Mouse (Mus musculus) testis, adult 2 months (tissue): ENCODE measurements at regions not wholly inside any gene's neighbourhood (a gene's known extent, or its start where the extent isn't known, plus 50 kb on each side); places are given as distances from the start of the nearest gene placed in this dataset.

ENCODE experiments used
- H3K27ac ChIP-seq: fragments of 200-500 bp; 2 replicates; pipeline ENCODE4 v1.5.1; 2012; ENCODE audit warnings: low read depth, low read length; ENCODE audit not compliant: control insufficient read depth, insufficient read depth
- H3K27me3 ChIP-seq: fragments of 200-500 bp; 2 replicates; pipeline ENCODE4 v1.6.1; 2012; ENCODE audit warnings: mild to moderate bottlenecking, low read length, moderate library complexity; ENCODE audit not compliant: control insufficient read depth, insufficient read depth
- H3K36me3 ChIP-seq: fragments of 200-500 bp; 2 replicates; pipeline ENCODE4 v1.6.1; 2012; ENCODE audit warnings: mild to moderate bottlenecking, low read length; ENCODE audit not compliant: control insufficient read depth, insufficient read depth
- H3K4me1 ChIP-seq: fragments of 200-500 bp; 2 replicates; pipeline ENCODE4 v1.6.1; 2012; ENCODE audit warnings: low read length; ENCODE audit not compliant: control insufficient read depth, insufficient read depth
- H3K4me3 ChIP-seq: fragments of 200-500 bp; 2 replicates; pipeline ENCODE4 v1.5.1; 2012; ENCODE audit warnings: low read depth, mild to moderate bottlenecking, low read length, moderate library complexity, mixed read lengths; ENCODE audit not compliant: control insufficient read depth
- CTCF ChIP-seq: fragments of 200-500 bp; IDR thresholded peaks from 2 replicates; pipeline ENCODE4 v1.5.1; 2012; ENCODE audit warnings: low read depth, mild to moderate bottlenecking, inconsistent platforms, low read length, moderate library complexity; ENCODE audit not compliant: control insufficient read depth, insufficient read depth, insufficient replicate concordance
- POLR2A ChIP-seq: fragments of 200-500 bp; IDR thresholded peaks from 2 replicates; pipeline ENCODE4 v1.6.1; 2012; ENCODE audit warnings: low read depth, mild to moderate bottlenecking, inconsistent platforms, low read length, moderate library complexity; ENCODE audit not compliant: control insufficient read depth

GRCm38 (mm10) chr10:118794395-118795060 is 75.5 kb downstream of the Dyrk2 start:
- no peak for TF ChIP-seq POLR2A
- TF ChIP-seq CTCF = no peak
- Histone ChIP-seq H3K27me3 (no peaks in the 10 kb centered on the region), H3K4me1 (no peaks in the 10 kb centered on the region; the same call in 1 of the 2 replicates), H3K27ac (no peak overlapping the region), H3K36me3 (no peaks in the 10 kb centered on the region), H3K4me3 (no peak overlapping the region)

- Histone ChIP-seq H3K4me1 (no peaks in the 10 kb centered on the region; the same call in 1 of the 2 replicates), H3K27me3 (no peaks in the 10 kb centered on the region), H3K36me3 (no peaks in the 10 kb centered on the region), H3K27ac (no peak overlapping the region), H3K4me3 (no peak overlapping the region)
- TF ChIP-seq CTCF = no peak
- no peak for TF ChIP-seq POLR2A
Observed at GRCm38 (mm10) chr10:118795061-118795407, 75.0 kb downstream of the Dyrk2 start.

DNA sequence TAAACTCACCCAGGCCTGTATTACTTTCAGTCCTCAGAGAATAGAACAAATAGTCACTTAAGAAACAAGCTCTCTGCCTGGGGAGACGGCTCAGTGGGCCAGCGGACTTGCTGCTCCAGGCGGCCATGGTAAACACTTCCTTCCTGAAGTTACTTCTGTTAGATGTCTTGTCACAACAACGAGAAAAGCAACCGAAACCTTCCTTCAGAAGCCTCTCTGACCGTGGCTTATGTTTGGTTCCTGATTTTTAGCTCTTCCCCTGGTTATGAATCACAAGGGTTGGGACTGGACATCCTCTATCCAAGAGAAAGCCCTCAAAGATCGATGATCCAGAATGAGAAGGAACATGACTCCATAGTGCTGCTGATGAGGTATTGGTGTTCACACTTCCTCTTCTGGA is 73.5 kb downstream of the Dyrk2 start:
- Histone ChIP-seq H3K4me3 (no peak overlapping the region), H3K4me1 (no peaks in the 10 kb centered on the region; the same call in 1 of the 2 replicates), H3K27me3 (no peaks in the 10 kb centered on the region), H3K36me3 (no peaks in the 10 kb centered on the region), H3K27ac (no peak overlapping the region)
- TF ChIP-seq POLR2A = no peak

DNA sequence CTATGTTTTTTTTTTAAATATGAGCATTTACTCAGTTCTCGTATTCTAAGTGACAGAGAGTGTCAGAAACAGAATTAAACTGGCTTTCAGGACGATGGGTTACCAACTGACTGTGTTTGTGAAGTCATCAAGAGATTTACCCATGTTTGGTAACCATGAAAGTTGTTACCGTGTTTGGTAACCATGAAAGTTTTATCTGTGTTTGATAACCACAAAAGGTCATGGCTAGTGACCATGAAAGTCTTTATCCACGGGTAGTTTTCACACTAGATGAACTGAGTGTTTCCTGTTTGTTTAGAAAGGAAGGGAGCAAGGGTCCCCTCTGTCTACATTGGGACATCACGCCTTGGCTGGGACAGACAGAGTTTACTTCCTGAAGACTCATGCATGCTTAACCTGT is 72.8 kb downstream of the Dyrk2 start:
- TF ChIP-seq CTCF = no peak
- no peak for TF ChIP-seq POLR2A
- no peaks in the 10 kb centered on the region; the same call in 1 of the 2 replicates for H3K4me1 ChIP-seq
- no peaks in the 10 kb centered on the region for H3K27me3 ChIP-seq
- no peak overlapping the region for H3K4me3 ChIP-seq
- H3K36me3 ChIP-seq = no peaks in the 10 kb centered on the region
- H3K27ac ChIP-seq = no peak overlapping the region

GRCm38 (mm10) chr10:118799767-118800166 is 70.2 kb downstream of the Dyrk2 start:
- no peak for TF ChIP-seq POLR2A
- TF ChIP-seq CTCF = no peak
- Histone ChIP-seq H3K36me3 (no peaks in the 10 kb centered on the region), H3K27ac (no peak overlapping the region), H3K4me1 (peaks cover 8% of the 10 kb centered on the region), H3K4me3 (no peak overlapping the region), H3K27me3 (no peaks in the 10 kb centered on the region)

- TF ChIP-seq POLR2A (no peak), CTCF (no peak)
Observed at GRCm38 (mm10) chr10:118803922-118804557, 66.0 kb downstream of the Dyrk2 start.

DNA sequence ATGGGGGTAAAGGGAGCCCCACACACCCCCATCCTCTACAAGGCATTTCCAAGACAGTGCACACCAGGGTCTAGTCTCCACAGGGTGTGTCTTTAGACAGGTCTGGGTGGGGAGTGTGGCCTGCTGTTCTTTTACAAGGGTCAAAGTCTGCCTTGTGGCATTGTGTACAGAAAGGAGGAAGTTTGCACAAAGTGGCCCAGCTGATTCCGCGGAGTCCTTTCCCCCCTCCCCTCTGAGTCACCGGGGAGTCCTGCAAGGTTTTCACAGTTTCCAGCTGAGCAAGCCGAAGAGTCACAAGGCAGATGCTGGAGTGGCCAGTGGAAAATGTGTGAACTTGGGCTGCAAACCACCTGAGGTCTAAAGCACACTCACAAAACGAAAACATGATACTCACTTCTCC is 65.4 kb downstream of the Dyrk2 start:
- H3K36me3 ChIP-seq = no peaks in the 10 kb centered on the region
- TF ChIP-seq CTCF = no peak
- no peak for TF ChIP-seq POLR2A
- no peak overlapping the region for H3K27ac ChIP-seq
- H3K4me3 ChIP-seq = no peak overlapping the region
- no peaks in the 10 kb centered on the region for H3K27me3 ChIP-seq
- peaks cover 8% of the 10 kb centered on the region for H3K4me1 ChIP-seq

More at GRCm38 (mm10) chr10:118803922-118804557, 66.0 kb downstream of the Dyrk2 start:
- Histone ChIP-seq H3K27ac (no peak overlapping the region), H3K4me3 (no peak overlapping the region), H3K4me1 (peaks cover 8% of the 10 kb centered on the region), H3K27me3 (no peaks in the 10 kb centered on the region), H3K36me3 (no peaks in the 10 kb centered on the region)
